Mouse (Mus musculus) liver, embryonic 14.5 days (tissue): ENCODE measurements around the gene Fut8.

Experiments
- CTCF ChIP-seq: IDR thresholded peaks from 2 replicates; pipeline ENCODE4 v1.5.1; 2016; ENCODE audit warnings: antibody characterized with exemption, low read depth, control low read depth
- EP300 ChIP-seq: IDR thresholded peaks from 2 replicates; pipeline ENCODE4 v1.6.1; 2016; ENCODE audit warnings: antibody characterized with exemption, low read depth

DNA sequence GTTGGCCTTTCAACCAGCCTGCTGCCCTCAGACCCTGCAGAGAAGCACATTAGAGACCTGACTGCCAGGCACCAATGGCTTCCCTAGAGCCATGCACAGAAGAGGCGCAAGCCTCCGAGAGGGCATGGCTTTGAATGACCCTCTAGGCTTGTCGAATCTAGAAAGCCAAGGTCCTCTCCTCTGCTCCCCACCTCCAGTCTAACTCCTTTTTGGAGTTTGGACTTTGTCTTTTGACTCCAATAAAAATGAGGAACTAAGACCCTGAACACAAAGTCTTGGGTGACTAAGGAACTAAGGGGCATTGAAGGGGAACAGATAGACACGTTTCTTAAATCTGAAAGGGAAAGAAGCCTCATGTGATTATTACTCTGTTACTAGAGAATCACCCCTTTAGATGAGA lies 39.7 kb upstream of the Fut8 start:
- TF ChIP-seq CTCF: no peak
- no peak for TF ChIP-seq EP300
